Mouse (Mus musculus): ENCODE data around the gene Rassf5.

GRCm38 (mm10) chr1:131204461-131204860, 40.6 kb downstream of the Rassf5 start:
- TF ChIP-seq GATA1 (IDR thresholded peaks at IDR 0.05; ENCODE audit: low read length) (no peak), TAL1 (IDR thresholded peaks at IDR 0.05; ENCODE audit: low read length) (no peak)
